Mouse (Mus musculus): ENCODE data around the gene Fut2. TPM values are rescaled to one million over a fixed set of nuclear protein-coding genes. Genes with fewer than 3 reads are reported as not detected.

Fut2 gene
- polyA plus RNA-seq, 1 experiment: 1.3 TPM

DNA sequence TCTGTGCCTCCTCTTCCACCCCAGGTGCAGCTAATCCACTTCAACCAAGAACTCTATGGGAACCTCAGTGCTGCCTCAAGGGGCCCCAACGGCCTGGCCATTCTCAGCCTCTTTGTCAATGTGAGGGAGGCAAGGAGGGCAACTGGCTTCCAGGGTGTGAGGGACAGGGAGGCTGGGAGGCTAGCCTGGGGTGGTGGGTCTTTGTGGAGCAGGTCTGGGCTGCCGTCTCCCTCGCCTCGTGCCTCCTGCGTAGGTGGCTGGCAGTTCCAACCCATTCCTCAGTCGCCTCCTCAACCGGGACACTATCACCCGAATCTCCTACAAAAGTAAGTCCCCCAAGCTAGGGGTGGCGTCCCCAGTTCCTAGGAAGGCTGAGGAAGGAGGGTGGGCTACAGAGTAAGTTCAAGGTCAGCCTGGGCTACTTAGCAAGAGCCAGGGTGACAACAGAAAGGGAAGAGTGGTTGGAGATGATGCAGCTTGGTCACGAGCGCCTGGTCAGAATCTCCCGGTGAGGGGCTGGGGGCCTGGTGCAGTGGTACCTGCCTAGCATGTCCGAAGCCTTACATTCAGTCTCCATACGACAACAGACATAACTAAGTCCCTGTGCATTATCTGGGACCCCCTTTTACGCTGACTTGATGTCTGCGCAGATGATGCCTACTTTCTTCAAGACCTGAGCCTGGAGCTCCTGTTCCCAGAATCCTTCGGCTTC is 36.8 kb upstream of the Fut2 start:
- no peaks in the 10 kb centered on the region for H3K36me3 ChIP-seq (ENCODE audit: control insufficient read depth, insufficient read depth, low read length)
- whole genome bisulfite sequencing: 97% methylated on average over 17 of the region's 17 CpGs
- TF ChIP-seq CTCF (IDR thresholded peaks at IDR 0.05; ENCODE audit: borderline replicate concordance, control insufficient read depth, extremely low read depth, insufficient read depth, low read length, poor library complexity): no peak
- no peak for TF ChIP-seq POLR2A (IDR thresholded peaks at IDR 0.05; ENCODE audit: control insufficient read depth, extremely low read depth, insufficient read depth, low read length, poor library complexity)
- no peak overlapping the region for H3K27ac ChIP-seq (ENCODE audit: control insufficient read depth, insufficient read depth, low read length)
- H3K27me3 ChIP-seq (ENCODE audit: control insufficient read depth, insufficient read depth, low read length): peaks cover 16% of the 10 kb centered on the region; the same call in 1 of the 2 replicates
- peaks cover 43% of the 10 kb centered on the region for H3K4me1 ChIP-seq (replicated peaks; ENCODE audit: control insufficient read depth, insufficient read depth, low read length)
- no peak for DNase-seq
- no peak overlapping the region for H3K4me3 ChIP-seq (ENCODE audit: control insufficient read depth, insufficient read depth, low read length)

DNA sequence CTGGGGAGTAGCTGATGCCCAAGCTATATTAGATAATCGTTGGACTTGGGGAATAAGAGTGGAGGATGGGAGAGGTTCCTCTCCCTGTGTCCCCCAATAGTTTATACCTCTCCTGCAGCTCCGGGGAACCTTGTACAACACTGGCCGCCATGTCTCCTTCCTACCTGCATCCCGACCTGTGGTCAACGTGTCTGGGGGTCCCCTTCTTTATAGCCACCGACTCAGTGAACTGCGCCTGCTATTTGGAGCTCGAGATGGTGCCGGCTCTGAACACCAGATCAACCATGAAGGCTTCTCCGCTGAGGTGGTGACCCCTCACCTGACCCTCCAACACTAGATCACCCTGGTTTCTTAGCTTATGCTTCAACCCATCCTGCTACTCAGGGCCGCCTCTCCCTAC is 36.1 kb upstream of the Fut2 start:
- Histone ChIP-seq H3K36me3 (ENCODE audit: control insufficient read depth, insufficient read depth, low read length) (no peaks in the 10 kb centered on the region), H3K4me3 (ENCODE audit: control insufficient read depth, insufficient read depth, low read length) (no peak overlapping the region), H3K4me1 (replicated peaks; ENCODE audit: control insufficient read depth, insufficient read depth, low read length) (peaks cover 38% of the 10 kb centered on the region), H3K27ac (ENCODE audit: control insufficient read depth, insufficient read depth, low read length) (no peak overlapping the region), H3K27me3 (ENCODE audit: control insufficient read depth, insufficient read depth, low read length) (peaks cover 16% of the 10 kb centered on the region; the same call in 1 of the 2 replicates)
- WGBS: 94% methylated on average over 11 of the region's 11 CpGs
- TF ChIP-seq CTCF (IDR thresholded peaks at IDR 0.05; ENCODE audit: borderline replicate concordance, control insufficient read depth, extremely low read depth, insufficient read depth, low read length, poor library complexity): no peak
- TF ChIP-seq POLR2A (IDR thresholded peaks at IDR 0.05; ENCODE audit: control insufficient read depth, extremely low read depth, insufficient read depth, low read length, poor library complexity): no peak
- DNase-seq: no peak

DNA sequence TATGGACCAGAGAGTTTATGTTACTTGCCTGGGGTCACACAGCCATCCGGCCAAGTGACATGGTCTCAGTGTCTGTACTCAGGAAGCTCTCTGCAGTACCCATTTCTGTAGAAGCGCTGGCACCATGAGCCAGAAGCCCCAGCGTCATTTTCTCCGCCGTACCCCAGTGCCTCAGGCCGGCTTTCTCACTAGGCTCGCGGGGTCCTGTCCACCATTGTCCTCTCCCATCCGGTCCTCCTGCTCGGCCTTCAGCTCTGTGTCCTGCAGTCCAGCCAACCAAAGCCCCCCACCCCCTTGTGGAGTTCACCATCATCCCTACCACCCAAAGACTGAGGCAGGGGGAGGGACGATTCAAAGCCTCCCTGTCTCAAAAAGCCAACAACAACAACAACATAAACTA is 35.4 kb upstream of the Fut2 start:
- H3K4me3 ChIP-seq (ENCODE audit: control insufficient read depth, insufficient read depth, low read length): no peak overlapping the region
- 92% methylated on average over 11 of the region's 11 CpGs for WGBS
- peaks cover 16% of the 10 kb centered on the region; the same call in 1 of the 2 replicates for H3K27me3 ChIP-seq (ENCODE audit: control insufficient read depth, insufficient read depth, low read length)
- peaks cover 34% of the 10 kb centered on the region for H3K4me1 ChIP-seq (replicated peaks; ENCODE audit: control insufficient read depth, insufficient read depth, low read length)
- H3K27ac ChIP-seq (ENCODE audit: control insufficient read depth, insufficient read depth, low read length): no peak overlapping the region
- TF ChIP-seq POLR2A (IDR thresholded peaks at IDR 0.05; ENCODE audit: control insufficient read depth, extremely low read depth, insufficient read depth, low read length, poor library complexity) (no peak), CTCF (IDR thresholded peaks at IDR 0.05; ENCODE audit: borderline replicate concordance, control insufficient read depth, extremely low read depth, insufficient read depth, low read length, poor library complexity) (no peak)
- no peaks in the 10 kb centered on the region for H3K36me3 ChIP-seq (ENCODE audit: control insufficient read depth, insufficient read depth, low read length)
- no peak for DNase-seq

DNA sequence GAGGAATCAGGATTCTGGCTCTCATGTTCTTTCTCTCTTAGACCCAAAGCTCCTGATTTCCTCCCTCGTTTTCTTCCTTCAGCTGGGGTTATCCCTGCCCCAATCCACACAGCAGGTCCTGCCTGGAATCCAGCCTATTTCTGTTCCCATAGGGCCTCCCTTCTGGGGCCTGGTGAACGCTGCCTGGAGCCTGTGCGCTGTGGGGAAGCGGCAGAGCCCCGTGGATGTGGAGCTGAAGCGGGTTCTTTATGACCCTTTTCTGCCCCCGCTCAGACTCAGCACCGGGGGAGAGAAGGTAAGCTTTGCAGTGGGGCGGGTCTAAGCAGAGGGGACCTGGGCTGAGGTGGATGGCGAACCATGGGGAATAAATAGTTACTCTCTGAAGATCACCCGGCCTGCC is 34.9 kb upstream of the Fut2 start:
- no peak for TF ChIP-seq POLR2A (IDR thresholded peaks at IDR 0.05; ENCODE audit: control insufficient read depth, extremely low read depth, insufficient read depth, low read length, poor library complexity)
- no peak for TF ChIP-seq CTCF (IDR thresholded peaks at IDR 0.05; ENCODE audit: borderline replicate concordance, control insufficient read depth, extremely low read depth, insufficient read depth, low read length, poor library complexity)
- Histone ChIP-seq H3K36me3 (ENCODE audit: control insufficient read depth, insufficient read depth, low read length) (no peaks in the 10 kb centered on the region), H3K4me3 (ENCODE audit: control insufficient read depth, insufficient read depth, low read length) (no peak overlapping the region), H3K27me3 (ENCODE audit: control insufficient read depth, insufficient read depth, low read length) (peaks cover 16% of the 10 kb centered on the region; the same call in 1 of the 2 replicates), H3K27ac (ENCODE audit: control insufficient read depth, insufficient read depth, low read length) (no peak overlapping the region), H3K4me1 (replicated peaks; ENCODE audit: control insufficient read depth, insufficient read depth, low read length) (peaks cover 29% of the 10 kb centered on the region)
- 58% methylated on average over 11 of the region's 11 CpGs for WGBS
- DNase-seq: no peak

DNA sequence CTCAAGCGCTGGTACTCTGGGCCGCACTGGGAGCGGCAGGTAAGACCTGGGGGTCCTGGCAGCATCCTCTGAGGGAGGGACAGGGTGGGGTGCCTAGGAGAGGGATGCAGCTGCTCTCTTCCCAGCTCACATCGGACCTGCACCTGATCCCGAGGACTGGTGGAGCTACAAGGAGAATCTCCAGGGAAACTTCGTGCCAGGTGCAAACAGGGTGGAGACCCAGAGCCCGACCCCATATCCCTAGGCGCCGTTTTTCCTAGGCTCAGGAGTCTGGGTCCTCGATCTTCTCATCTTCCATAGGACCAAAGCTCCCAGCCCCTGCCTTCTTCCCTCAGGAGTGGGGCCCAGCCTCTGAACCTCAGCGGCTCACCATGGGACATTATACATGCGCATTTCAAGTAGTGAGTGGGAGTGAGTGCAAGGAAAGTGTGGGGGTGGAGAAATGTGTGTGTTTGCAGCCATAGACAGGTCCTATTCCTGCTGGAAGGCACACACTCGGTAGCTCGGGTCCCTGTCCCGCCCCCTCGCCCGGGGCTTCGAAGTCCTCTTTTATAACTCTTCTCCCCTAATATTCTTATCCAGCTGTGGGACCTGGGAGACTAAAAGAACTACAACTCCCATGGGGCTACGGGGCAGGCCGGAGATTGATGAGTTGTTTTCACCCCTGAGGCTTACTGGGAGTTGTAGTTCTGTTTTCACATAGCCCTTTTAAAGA is 34.3 kb upstream of the Fut2 start:
- no peak overlapping the region for H3K4me3 ChIP-seq (ENCODE audit: control insufficient read depth, insufficient read depth, low read length)
- H3K27ac ChIP-seq (ENCODE audit: control insufficient read depth, insufficient read depth, low read length): no peak overlapping the region
- H3K4me1 ChIP-seq (replicated peaks; ENCODE audit: control insufficient read depth, insufficient read depth, low read length): peaks cover 24% of the 10 kb centered on the region
- peak; percentile 78 for DNase-seq
- TF ChIP-seq POLR2A (IDR thresholded peaks at IDR 0.05; ENCODE audit: control insufficient read depth, extremely low read depth, insufficient read depth, low read length, poor library complexity) (no peak), CTCF (IDR thresholded peaks at IDR 0.05; ENCODE audit: borderline replicate concordance, control insufficient read depth, extremely low read depth, insufficient read depth, low read length, poor library complexity) (no peak)
- no peaks in the 10 kb centered on the region for H3K36me3 ChIP-seq (ENCODE audit: control insufficient read depth, insufficient read depth, low read length)
- peaks cover 16% of the 10 kb centered on the region; the same call in 1 of the 2 replicates for H3K27me3 ChIP-seq (ENCODE audit: control insufficient read depth, insufficient read depth, low read length)
- WGBS: 4% methylated on average over 20 of the region's 20 CpGs

DNA sequence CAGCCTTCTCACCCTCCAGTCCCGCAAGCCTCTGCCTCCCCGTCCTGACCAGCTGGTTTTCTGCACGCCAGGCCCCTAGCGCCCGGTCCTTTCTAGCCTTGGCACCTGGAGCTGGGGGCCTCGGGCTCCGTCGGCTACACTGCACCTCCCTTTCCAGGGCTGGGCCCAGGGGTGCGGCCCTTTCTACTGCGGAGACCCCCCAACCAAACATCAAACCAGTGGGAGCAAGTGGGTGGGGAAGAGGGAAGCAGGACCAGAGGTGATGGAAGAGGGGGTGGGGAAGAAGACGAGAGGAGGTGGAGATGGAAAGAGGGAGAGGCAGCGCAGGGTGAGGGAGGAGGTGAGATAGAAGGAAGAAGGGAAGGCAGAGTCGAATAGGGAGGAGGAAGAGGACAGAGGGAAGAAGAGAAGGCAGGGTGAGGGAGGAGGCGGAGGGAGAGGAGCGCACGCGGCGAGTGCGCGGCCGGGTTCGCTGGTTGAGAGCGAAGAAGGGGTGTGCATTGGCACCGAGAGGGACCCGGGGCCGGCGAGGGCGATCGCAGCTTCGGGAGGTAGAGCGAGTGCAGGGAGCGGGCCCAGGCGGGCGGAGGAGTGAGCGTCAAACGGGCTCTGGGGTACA is 33.4 kb upstream of the Fut2 start, which contains the start of gene Car11:
Gene Car11 (plus strand): TSS at position 321 of the 619 bp plus-strand sequence.
- WGBS: 18% methylated on average over 36 of the region's 36 CpGs
- H3K36me3 ChIP-seq (ENCODE audit: control insufficient read depth, insufficient read depth, low read length): no peaks in the 10 kb centered on the region
- H3K27ac ChIP-seq (ENCODE audit: control insufficient read depth, insufficient read depth, low read length): no peak within 1 kb of the TSS
- no peak within 1 kb of the TSS for H3K4me3 ChIP-seq (ENCODE audit: control insufficient read depth, insufficient read depth, low read length)
- DNase-seq: no peak
- H3K27me3 ChIP-seq (ENCODE audit: control insufficient read depth, insufficient read depth, low read length): peaks cover 16% of the 10 kb centered on the region; the same call in 1 of the 2 replicates
- TF ChIP-seq POLR2A (IDR thresholded peaks at IDR 0.05; ENCODE audit: control insufficient read depth, extremely low read depth, insufficient read depth, low read length, poor library complexity) (no peak), CTCF (IDR thresholded peaks at IDR 0.05; ENCODE audit: borderline replicate concordance, control insufficient read depth, extremely low read depth, insufficient read depth, low read length, poor library complexity) (no peak)
- H3K4me1 ChIP-seq (replicated peaks; ENCODE audit: control insufficient read depth, insufficient read depth, low read length): peaks cover 27% of the 10 kb centered on the region

Data from thymus, adult 2 months (tissue).